Mouse (Mus musculus): ENCODE measurements at regions not wholly inside any gene's neighbourhood (a gene's known extent, or its start where the extent isn't known, plus 50 kb on each side); places are given as distances from the start of the nearest gene placed in this dataset.

DNA sequence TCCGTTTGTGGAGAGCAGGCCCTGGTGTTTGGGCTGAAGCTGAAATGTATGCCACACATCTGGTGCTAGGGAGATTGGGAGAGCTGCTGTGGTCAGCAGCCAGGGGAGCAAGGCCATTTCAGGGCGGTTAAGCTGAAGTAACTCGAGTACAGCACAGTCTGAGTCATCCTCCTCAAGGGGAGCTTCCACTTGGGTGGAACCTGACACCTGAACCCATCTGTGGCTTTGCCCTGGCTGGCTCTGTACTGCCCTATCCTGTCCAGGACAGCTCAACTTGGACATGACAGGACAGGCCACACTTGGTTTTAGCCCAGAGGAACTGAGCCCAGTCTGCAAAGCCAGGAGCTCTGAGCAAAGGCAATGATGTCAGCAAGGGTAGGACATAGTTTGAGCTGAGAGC, 328.5 kb downstream of the Osr1 start:
- no peak for TF ChIP-seq POLR2A (IDR thresholded peaks at IDR 0.05; ENCODE audit: insufficient read depth, low read depth, low read length)
- TF ChIP-seq CTCF (IDR thresholded peaks at IDR 0.05; ENCODE audit: insufficient read depth, low read depth, low read length), result no peak

Data from olfactory bulb, adult 2 months (tissue).